Mouse (Mus musculus) forebrain, embryonic 15.5 days (tissue): Measurements from ENCODE around the gene Ropn1l. TPM values are rescaled to one million over a fixed set of nuclear protein-coding genes. Genes with fewer than 3 reads are reported as not detected.

Source experiments
- ATAC-seq: fragments of 200-750 bp; cut with Nextera tagmentation; replicated peaks from 2 replicates; pipeline ENCODE4 v1.8.0; 2017; ENCODE audit warnings: mild to moderate bottlenecking, moderate TSS enrichment, moderate library complexity
- H3K27ac ChIP-seq: fragments of 300-500 bp; sonication (generic); replicated peaks from 2 replicates; pipeline ENCODE4 v1.5.1; 2015; ENCODE audit warnings: mild to moderate bottlenecking, inconsistent platforms
- H3K27me3 ChIP-seq: fragments of 300-500 bp; sonication (generic); 2 replicates; pipeline ENCODE4 v1.6.1; 2015; ENCODE audit warnings: inconsistent platforms
- H3K36me3 ChIP-seq: fragments of 300-500 bp; sonication (generic); 2 replicates; pipeline ENCODE4 v1.6.1; 2015; ENCODE audit warnings: mild to moderate bottlenecking, inconsistent platforms
- H3K4me1 ChIP-seq: fragments of 300-500 bp; sonication (generic); 2 replicates; pipeline ENCODE4 v1.6.1; 2015; ENCODE audit warnings: inconsistent platforms
- H3K4me2 ChIP-seq: fragments of 300-500 bp; sonication (generic); replicated peaks from 2 replicates; pipeline ENCODE4 v1.6.1; 2015; ENCODE audit warnings: mild to moderate bottlenecking, inconsistent platforms
- H3K4me3 ChIP-seq: fragments of 300-500 bp; sonication (generic); 2 replicates; pipeline ENCODE4 v1.5.1; 2015; ENCODE audit warnings: mild to moderate bottlenecking, inconsistent platforms
- H3K9ac ChIP-seq: fragments of 300-500 bp; sonication (generic); replicated peaks from 2 replicates; pipeline ENCODE4 v1.6.1; 2015; ENCODE audit warnings: mild to moderate bottlenecking, inconsistent platforms
- H3K9me3 ChIP-seq: fragments of 300-500 bp; sonication (generic); 2 replicates; pipeline ENCODE4 v1.6.1; 2016; ENCODE audit warnings: inconsistent platforms
- WGBS: fragments of 180-500 bp; shearing (Covaris S2); methylation state at CpG from one replicate; pipeline ENCODE4 v1.1.7; 2015; ENCODE audit warnings: mixed read lengths; 5-methylcytosine and 5-hydroxymethylcytosine counted together
- polyA plus RNA-seq: library from polyadenylated mRNA; unstranded; fragments of >200 nt; fragmentation: Nextera tagmentation; extraction: Ambion mirVana; gene quantifications from 2 replicates; pipeline ENCODE4 v1.2.1, GENCODE M21; 2015

Gene Ropn1l
- polyA plus RNA-seq = 1.6 and 1.9 TPM in 2 replicates

- H3K9me3 ChIP-seq = no peaks in the 10 kb centered on the region
- peaks cover 6% of the 10 kb centered on the region for H3K36me3 ChIP-seq
- peak within 1 kb of the TSS; percentile 73 for H3K27ac ChIP-seq
- H3K9ac ChIP-seq = peak within 1 kb of the TSS; percentile 49
- H3K27me3 ChIP-seq = no peaks in the 10 kb centered on the region
- peaks cover 11% of the 10 kb centered on the region for H3K4me1 ChIP-seq
- peak within 1 kb of the TSS; percentile 76 for H3K4me2 ChIP-seq
- ATAC-seq = peak; percentile 93
- H3K4me3 ChIP-seq = peak within 1 kb of the TSS; percentile 53
- WGBS = under 1% methylated on average over 57 of the region's 57 CpGs
Measured at GRCm38 (mm10) chr15:31453098-31453916, at the start of gene Ropn1l. Gene Ropn1l, minus strand, starts transcription at chr15:31453737.

- 90% methylated on average over 4 of the region's 4 CpGs for WGBS
- ATAC-seq = no peak
- no peaks in the 10 kb centered on the region for H3K9me3 ChIP-seq
- H3K4me1 ChIP-seq = 0 out of 2 replicates have a peak, but pooled peaks cover 4% of the 10 kb centered on the region
- no peak overlapping the region for H3K27ac ChIP-seq
- H3K4me2 ChIP-seq = no peak overlapping the region
- H3K36me3 ChIP-seq = peaks cover 21% of the 10 kb centered on the region
- no peak overlapping the region for H3K4me3 ChIP-seq
- H3K9ac ChIP-seq = no peak overlapping the region
- H3K27me3 ChIP-seq = no peaks in the 10 kb centered on the region
Measured at GRCm38 (mm10) chr15:31502996-31503395, 49.5 kb upstream of the Ropn1l start.

GRCm38 (mm10) chr15:31502313-31502712 lies 48.8 kb upstream of the Ropn1l start:
- Histone ChIP-seq H3K9ac (no peak overlapping the region), H3K4me2 (no peak overlapping the region), H3K36me3 (peaks cover 27% of the 10 kb centered on the region), H3K4me3 (no peak overlapping the region), H3K9me3 (no peaks in the 10 kb centered on the region), H3K27me3 (no peaks in the 10 kb centered on the region), H3K4me1 (0 out of 2 replicates have a peak, but pooled peaks cover 4% of the 10 kb centered on the region), H3K27ac (no peak overlapping the region)
- no peak for ATAC-seq
- 59% methylated on average over 1 of the region's 1 CpGs for WGBS

GRCm38 (mm10) chr15:31494803-31495202 lies 41.3 kb upstream of the Ropn1l start:
- H3K4me2 ChIP-seq = no peak overlapping the region
- H3K36me3 ChIP-seq = peaks cover 63% of the 10 kb centered on the region
- ATAC-seq = no peak
- H3K27me3 ChIP-seq = no peaks in the 10 kb centered on the region
- 92% methylated on average over 9 of the region's 9 CpGs for WGBS
- H3K4me3 ChIP-seq = no peak overlapping the region
- H3K4me1 ChIP-seq = no peaks in the 10 kb centered on the region
- H3K9me3 ChIP-seq = no peaks in the 10 kb centered on the region
- H3K27ac ChIP-seq = no peak overlapping the region
- H3K9ac ChIP-seq = no peak overlapping the region

- WGBS = 84% methylated on average over 3 of the region's 3 CpGs
- H3K4me3 ChIP-seq = no peak overlapping the region
- H3K27ac ChIP-seq = no peak overlapping the region
- no peak overlapping the region for H3K4me2 ChIP-seq
- H3K4me1 ChIP-seq = no peaks in the 10 kb centered on the region
- no peak for ATAC-seq
- no peaks in the 10 kb centered on the region for H3K9me3 ChIP-seq
- H3K36me3 ChIP-seq = peaks cover 68% of the 10 kb centered on the region
- no peaks in the 10 kb centered on the region for H3K27me3 ChIP-seq
- H3K9ac ChIP-seq = no peak overlapping the region
Measured at GRCm38 (mm10) chr15:31494310-31494709, 40.8 kb upstream of the Ropn1l start.

- ATAC-seq = no peak
- WGBS = 9% methylated on average over 2 of the region's 2 CpGs
- H3K36me3 ChIP-seq = peaks cover 56% of the 10 kb centered on the region
Measured at GRCm38 (mm10) chr15:31487407-31487806, 33.9 kb upstream of the Ropn1l start.

GRCm38 (mm10) chr15:31476678-31477077 lies 23.1 kb upstream of the Ropn1l start:
- Histone ChIP-seq H3K4me3 (no peak overlapping the region), H3K27me3 (no peaks in the 10 kb centered on the region), H3K27ac (no peak overlapping the region), H3K4me1 (no peaks in the 10 kb centered on the region), H3K36me3 (peaks cover 52% of the 10 kb centered on the region), H3K9ac (no peak overlapping the region), H3K4me2 (no peak overlapping the region), H3K9me3 (no peaks in the 10 kb centered on the region)
- 85% methylated on average over 1 of the region's 1 CpGs for WGBS
- ATAC-seq = no peak

More at GRCm38 (mm10) chr15:31487407-31487806, 33.9 kb upstream of the Ropn1l start:
- no peaks in the 10 kb centered on the region for H3K27me3 ChIP-seq
- H3K4me3 ChIP-seq = no peak overlapping the region
- no peak overlapping the region for H3K4me2 ChIP-seq
- H3K27ac ChIP-seq = no peak overlapping the region
- no peaks in the 10 kb centered on the region for H3K4me1 ChIP-seq
- no peaks in the 10 kb centered on the region for H3K9me3 ChIP-seq
- no peak overlapping the region for H3K9ac ChIP-seq

GRCm38 (mm10) chr15:31472645-31473574 lies 19.4 kb upstream of the Ropn1l start:
- ATAC-seq = no peak
- 77% methylated on average over 4 of the region's 4 CpGs for WGBS

GRCm38 (mm10) chr15:31471529-31471928 lies 18.0 kb upstream of the Ropn1l start:
- Histone ChIP-seq H3K4me1 (no peaks in the 10 kb centered on the region), H3K4me2 (no peak overlapping the region), H3K36me3 (peaks cover 40% of the 10 kb centered on the region)

More at GRCm38 (mm10) chr15:31472645-31473574, 19.4 kb upstream of the Ropn1l start:
- no peaks in the 10 kb centered on the region for H3K9me3 ChIP-seq
- H3K36me3 ChIP-seq = peaks cover 38% of the 10 kb centered on the region
- no peak overlapping the region for H3K4me3 ChIP-seq
- H3K27ac ChIP-seq = no peak overlapping the region
- no peaks in the 10 kb centered on the region for H3K27me3 ChIP-seq
- H3K4me2 ChIP-seq = no peak overlapping the region
- no peak overlapping the region for H3K9ac ChIP-seq
- H3K4me1 ChIP-seq = no peaks in the 10 kb centered on the region

GRCm38 (mm10) chr15:31469497-31469896 lies 16.0 kb upstream of the Ropn1l start:
- Histone ChIP-seq H3K9ac (no peak overlapping the region), H3K4me1 (no peaks in the 10 kb centered on the region), H3K36me3 (peaks cover 51% of the 10 kb centered on the region), H3K27me3 (no peaks in the 10 kb centered on the region), H3K9me3 (no peaks in the 10 kb centered on the region), H3K27ac (no peak overlapping the region), H3K4me2 (no peak overlapping the region), H3K4me3 (no peak overlapping the region)
- WGBS = 85% methylated on average over 4 of the region's 4 CpGs
- no peak for ATAC-seq

More at GRCm38 (mm10) chr15:31471529-31471928, 18.0 kb upstream of the Ropn1l start:
- WGBS = 94% methylated on average over 4 of the region's 4 CpGs
- H3K27me3 ChIP-seq = no peaks in the 10 kb centered on the region
- ATAC-seq = no peak
- no peak overlapping the region for H3K4me3 ChIP-seq
- no peaks in the 10 kb centered on the region for H3K9me3 ChIP-seq
- no peak overlapping the region for H3K9ac ChIP-seq
- no peak overlapping the region for H3K27ac ChIP-seq

GRCm38 (mm10) chr15:31468806-31469205 lies 15.3 kb upstream of the Ropn1l start:
- no peak overlapping the region for H3K9ac ChIP-seq
- 96% methylated on average over 5 of the region's 5 CpGs for WGBS
- H3K27ac ChIP-seq = no peak overlapping the region
- no peak for ATAC-seq
- no peak overlapping the region for H3K4me3 ChIP-seq
- no peaks in the 10 kb centered on the region for H3K27me3 ChIP-seq
- no peak overlapping the region for H3K4me2 ChIP-seq
- H3K9me3 ChIP-seq = no peaks in the 10 kb centered on the region
- peaks cover 56% of the 10 kb centered on the region for H3K36me3 ChIP-seq
- H3K4me1 ChIP-seq = no peaks in the 10 kb centered on the region

- H3K4me3 ChIP-seq = no peak overlapping the region
- H3K9me3 ChIP-seq = no peaks in the 10 kb centered on the region
- no peak overlapping the region for H3K27ac ChIP-seq
- no peaks in the 10 kb centered on the region for H3K4me1 ChIP-seq
- 96% methylated on average over 1 of the region's 1 CpGs for WGBS
- no peak overlapping the region for H3K9ac ChIP-seq
- no peak overlapping the region for H3K4me2 ChIP-seq
- ATAC-seq = no peak
- H3K27me3 ChIP-seq = no peaks in the 10 kb centered on the region
- H3K36me3 ChIP-seq = peaks cover 72% of the 10 kb centered on the region
Measured at GRCm38 (mm10) chr15:31466749-31467148, 13.2 kb upstream of the Ropn1l start.
